Mouse (Mus musculus): Measurements from ENCODE around the gene Kcnq4. TPM values are rescaled to one million over a fixed set of nuclear protein-coding genes. Genes with fewer than 3 reads are reported as not detected.

Kcnq4 gene
- polyA plus RNA-seq, 1 experiment from 2014 or later = 1.6 TPM

DNA sequence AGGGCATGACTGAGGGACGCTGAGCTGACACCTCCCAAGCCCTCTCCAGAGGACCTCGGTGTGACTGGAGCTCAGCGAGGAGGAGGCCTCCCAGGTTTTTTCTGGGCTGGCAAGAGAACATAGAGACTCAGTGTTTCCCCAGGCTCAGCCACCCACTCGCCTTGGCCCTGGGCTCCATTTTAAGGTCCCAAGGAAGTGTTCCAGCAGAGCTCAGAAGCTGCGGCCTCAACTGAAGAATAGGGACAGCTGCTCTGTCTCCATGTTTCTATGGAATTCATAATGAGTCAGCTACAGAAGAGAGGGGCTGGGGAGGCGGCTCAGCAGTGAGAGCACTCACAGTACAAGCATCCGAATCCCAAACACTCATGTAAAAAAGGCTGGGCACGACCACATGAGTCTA, 30.8 kb downstream of the Kcnq4 start:
- Histone ChIP-seq H3K36me3 (ENCODE audit: control insufficient read depth, insufficient read depth) (no peaks in the 10 kb centered on the region), H3K9ac (ENCODE audit: low read depth, low read length) (no peak overlapping the region), H3K27ac (ENCODE audit: low read depth, low read length) (no peak overlapping the region), H3K4me1 (replicated peaks; ENCODE audit: control insufficient read depth, insufficient read depth, low read length) (peaks cover 11% of the 10 kb centered on the region), H3K4me3 (ENCODE audit: low read depth, low read length) (no peak overlapping the region), H3K27me3 (replicated peaks; ENCODE audit: control insufficient read depth, insufficient read depth, low read length) (no peaks in the 10 kb centered on the region), H3K4me2 (replicated peaks; ENCODE audit: low read depth) (no peak overlapping the region), H3K9me3 (ENCODE audit: control insufficient read depth) (no peaks in the 10 kb centered on the region)
- TF ChIP-seq CTCF (IDR thresholded peaks at IDR 0.05; ENCODE audit: low read depth) = no peak
- 62% methylated on average over 8 of the region's 8 CpGs for WGBS
- ATAC-seq = no peak

- no peaks in the 10 kb centered on the region for H3K27me3 ChIP-seq (replicated peaks; ENCODE audit: control insufficient read depth, insufficient read depth, low read length)
- peak overlapping the region; percentile 27 for H3K4me3 ChIP-seq (ENCODE audit: low read depth, low read length)
- no peak for TF ChIP-seq CTCF (IDR thresholded peaks at IDR 0.05; ENCODE audit: low read depth)
- peak overlapping the region; percentile 66 for H3K4me2 ChIP-seq (replicated peaks; ENCODE audit: low read depth)
- H3K27ac ChIP-seq (ENCODE audit: low read depth, low read length) = no peak overlapping the region
- H3K9ac ChIP-seq (ENCODE audit: low read depth, low read length) = no peak overlapping the region
- no peaks in the 10 kb centered on the region for H3K9me3 ChIP-seq (ENCODE audit: control insufficient read depth)
- no peaks in the 10 kb centered on the region for H3K36me3 ChIP-seq (ENCODE audit: control insufficient read depth, insufficient read depth)
- ATAC-seq = no peak
- 22% methylated on average over 12 of the region's 12 CpGs for WGBS
- H3K4me1 ChIP-seq (replicated peaks; ENCODE audit: control insufficient read depth, insufficient read depth, low read length) = peaks cover 11% of the 10 kb centered on the region
Measured at GRCm38 (mm10) chr4:120716765-120717164, 31.6 kb downstream of the Kcnq4 start.

DNA sequence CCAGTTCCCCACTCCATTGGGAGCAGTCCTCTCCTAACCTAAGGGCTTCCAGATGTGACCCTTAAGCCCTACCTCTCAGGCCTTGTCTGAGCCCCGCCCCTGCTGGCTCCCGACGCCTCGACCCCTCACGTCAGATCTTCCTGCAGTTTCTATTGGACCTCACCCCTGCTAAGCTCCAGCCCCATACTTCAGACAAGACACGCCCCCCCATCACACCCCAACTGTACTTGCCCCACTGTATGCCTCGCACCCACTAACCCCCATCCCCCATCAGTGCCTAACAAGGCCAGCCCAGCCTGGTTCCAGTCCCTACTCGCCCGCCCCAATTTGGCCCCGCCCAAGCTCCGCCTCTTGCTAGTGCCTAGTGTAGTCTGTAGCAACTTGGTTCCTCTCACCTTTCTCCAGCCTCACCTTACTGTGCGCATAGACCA, 32.3 kb downstream of the Kcnq4 start:
- no peak overlapping the region for H3K27ac ChIP-seq (ENCODE audit: low read depth, low read length)
- no peaks in the 10 kb centered on the region for H3K36me3 ChIP-seq (ENCODE audit: control insufficient read depth, insufficient read depth)
- 5% methylated on average over 12 of the region's 12 CpGs for WGBS
- H3K27me3 ChIP-seq (replicated peaks; ENCODE audit: control insufficient read depth, insufficient read depth, low read length) = no peaks in the 10 kb centered on the region
- no peak overlapping the region for H3K9ac ChIP-seq (ENCODE audit: low read depth, low read length)
- ATAC-seq = peak; percentile 18; the same call in 1 of the 2 replicates
- peak overlapping the region; percentile 27 for H3K4me3 ChIP-seq (ENCODE audit: low read depth, low read length)
- H3K4me2 ChIP-seq (replicated peaks; ENCODE audit: low read depth) = peak overlapping the region; percentile 66
- no peak for TF ChIP-seq CTCF (IDR thresholded peaks at IDR 0.05; ENCODE audit: low read depth)
- H3K9me3 ChIP-seq (ENCODE audit: control insufficient read depth) = no peaks in the 10 kb centered on the region
- peaks cover 11% of the 10 kb centered on the region for H3K4me1 ChIP-seq (replicated peaks; ENCODE audit: control insufficient read depth, insufficient read depth, low read length)

- Histone ChIP-seq H3K9ac (ENCODE audit: low read depth, low read length) (no peak overlapping the region), H3K27ac (ENCODE audit: low read depth, low read length) (no peak overlapping the region), H3K4me1 (replicated peaks; ENCODE audit: control insufficient read depth, insufficient read depth, low read length) (peaks cover 8% of the 10 kb centered on the region), H3K36me3 (ENCODE audit: control insufficient read depth, insufficient read depth) (no peaks in the 10 kb centered on the region), H3K4me3 (ENCODE audit: low read depth, low read length) (no peak overlapping the region), H3K4me2 (replicated peaks; ENCODE audit: low read depth) (no peak overlapping the region), H3K9me3 (ENCODE audit: control insufficient read depth) (no peaks in the 10 kb centered on the region), H3K27me3 (replicated peaks; ENCODE audit: control insufficient read depth, insufficient read depth, low read length) (no peaks in the 10 kb centered on the region)
- WGBS = 65% methylated on average over 6 of the region's 6 CpGs
- TF ChIP-seq CTCF (IDR thresholded peaks at IDR 0.05; ENCODE audit: low read depth) = no peak
- no peak for ATAC-seq
Measured at GRCm38 (mm10) chr4:120713856-120714497, 34.4 kb downstream of the Kcnq4 start.

DNA sequence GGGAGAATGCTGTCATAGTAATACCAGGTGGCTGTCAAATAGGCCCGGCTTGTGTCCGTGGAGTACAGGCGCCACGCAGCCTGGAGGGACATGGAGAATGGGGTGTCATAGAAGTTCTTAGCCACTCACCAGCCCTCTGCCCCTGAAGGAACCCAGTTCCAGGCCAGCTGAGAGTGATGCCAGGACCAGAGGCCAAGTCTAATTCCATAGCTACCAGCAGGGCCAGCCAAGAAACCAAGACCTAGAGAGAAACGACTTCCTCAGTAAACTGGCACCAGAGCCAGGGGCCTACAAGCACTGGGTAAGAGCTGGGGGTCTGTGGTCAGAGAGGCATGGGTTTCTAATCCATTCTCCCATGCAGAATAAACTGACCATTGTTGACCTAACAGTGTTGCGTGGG, 35.4 kb downstream of the Kcnq4 start:
- Histone ChIP-seq H3K9me3 (ENCODE audit: control insufficient read depth) (no peaks in the 10 kb centered on the region), H3K4me3 (ENCODE audit: low read depth, low read length) (no peak overlapping the region), H3K9ac (ENCODE audit: low read depth, low read length) (no peak overlapping the region), H3K27me3 (replicated peaks; ENCODE audit: control insufficient read depth, insufficient read depth, low read length) (no peaks in the 10 kb centered on the region), H3K27ac (ENCODE audit: low read depth, low read length) (no peak overlapping the region), H3K4me1 (replicated peaks; ENCODE audit: control insufficient read depth, insufficient read depth, low read length) (peaks cover 8% of the 10 kb centered on the region), H3K4me2 (replicated peaks; ENCODE audit: low read depth) (no peak overlapping the region), H3K36me3 (ENCODE audit: control insufficient read depth, insufficient read depth) (no peaks in the 10 kb centered on the region)
- ATAC-seq = no peak
- TF ChIP-seq CTCF (IDR thresholded peaks at IDR 0.05; ENCODE audit: low read depth) = no peak
- WGBS = 90% methylated on average over 6 of the region's 6 CpGs

DNA sequence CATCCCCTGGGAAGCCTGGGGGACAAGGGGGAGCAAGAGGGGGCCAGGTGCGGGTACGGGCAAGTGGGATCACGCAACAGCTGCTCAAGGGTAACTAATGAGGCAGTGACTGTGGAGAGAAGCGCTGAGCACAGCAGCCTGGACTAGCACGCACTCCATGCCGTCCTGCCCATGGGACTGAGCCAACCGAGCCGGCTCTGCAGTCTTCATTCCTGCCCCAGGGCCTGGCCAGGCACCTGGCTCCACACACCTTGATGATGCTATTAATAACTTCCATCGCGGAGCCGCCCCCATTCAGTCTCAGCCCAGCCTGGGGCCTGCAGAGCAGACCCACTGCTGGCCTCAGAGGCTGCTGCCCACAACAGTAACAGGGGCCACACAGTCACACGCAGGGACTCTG, 36.2 kb downstream of the Kcnq4 start:
- no peak overlapping the region for H3K4me2 ChIP-seq (replicated peaks; ENCODE audit: low read depth)
- no peak overlapping the region for H3K9ac ChIP-seq (ENCODE audit: low read depth, low read length)
- H3K4me3 ChIP-seq (ENCODE audit: low read depth, low read length) = no peak overlapping the region
- H3K4me1 ChIP-seq (replicated peaks; ENCODE audit: control insufficient read depth, insufficient read depth, low read length) = peaks cover 8% of the 10 kb centered on the region
- H3K27me3 ChIP-seq (replicated peaks; ENCODE audit: control insufficient read depth, insufficient read depth, low read length) = no peaks in the 10 kb centered on the region
- no peak for TF ChIP-seq CTCF (IDR thresholded peaks at IDR 0.05; ENCODE audit: low read depth)
- no peaks in the 10 kb centered on the region for H3K36me3 ChIP-seq (ENCODE audit: control insufficient read depth, insufficient read depth)
- H3K9me3 ChIP-seq (ENCODE audit: control insufficient read depth) = no peaks in the 10 kb centered on the region
- no peak overlapping the region for H3K27ac ChIP-seq (ENCODE audit: low read depth, low read length)
- ATAC-seq = no peak
- 71% methylated on average over 12 of the region's 12 CpGs for WGBS
